ENCODE assay signal across 8 mouse cellular contexts in the genomic region with DNA sequence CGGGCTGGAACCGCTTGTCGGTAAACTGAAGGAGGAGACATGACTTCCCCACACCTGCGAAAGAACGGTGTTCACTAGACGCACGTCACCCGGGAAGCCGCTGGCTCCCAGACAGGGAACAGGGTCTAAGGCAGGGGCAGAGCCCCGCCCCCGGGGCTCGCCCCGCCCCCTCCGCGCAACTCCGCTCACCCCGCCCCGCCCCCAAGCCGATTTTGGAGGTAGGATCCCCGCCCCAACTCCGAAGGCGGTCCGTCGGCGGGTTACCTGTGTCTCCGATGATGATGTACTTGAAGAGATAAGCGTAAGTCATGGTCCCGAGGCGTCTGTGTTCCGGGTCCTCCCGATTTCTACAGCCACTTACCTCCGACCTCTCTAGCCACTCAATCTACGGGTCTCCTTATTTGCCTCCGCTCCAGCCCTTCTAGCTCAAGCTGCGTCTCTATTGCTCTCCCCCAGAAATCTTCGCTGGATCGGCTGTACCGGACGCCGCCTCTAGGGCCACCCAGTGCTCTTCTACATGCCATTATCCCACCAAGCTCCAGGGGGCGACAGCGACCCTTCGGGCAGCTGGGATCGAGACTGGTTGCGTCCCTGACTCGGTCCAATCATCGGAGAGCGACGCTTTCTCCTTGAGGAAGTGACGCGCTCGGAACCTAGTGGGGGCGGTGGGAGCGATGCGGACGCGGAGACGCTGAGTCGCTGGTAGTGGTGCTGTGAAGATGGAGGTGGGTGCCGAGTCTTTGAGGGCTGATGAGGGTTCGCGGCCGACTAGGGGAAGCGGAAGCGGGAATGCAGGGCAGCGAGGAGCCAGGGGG. TPM values are rescaled to one million over a fixed set of nuclear protein-coding genes. Genes with fewer than 3 reads are reported as not detected.
DNase-seq lines count a peak whose midpoint lies in the region; ATAC-seq lines count a peak whose summit lies in the region.

Gene Tox4, plus strand, starts transcription at position 215 of the 815 bp plus-strand sequence.
Gene Rab2b, minus strand, starts transcription at position 614 of the 815 bp plus-strand sequence.

- under 1% methylated on average over 65 of the region's 66 CpGs for WGBS in heart, embryonic 13.5 days
- 2% methylated on average over 66 of the region's 66 CpGs for WGBS in liver, embryonic 12.5 days (ENCODE audit: insufficient replicate concordance)
- under 1% methylated on average over 57 of the region's 66 CpGs for WGBS in stomach, embryonic 15.5 days

- H3K27ac ChIP-seq in brown adipose tissue, adult 24 weeks (replicated peaks; ENCODE audit: low read depth, low read length): peak within 1 kb of the TSS; percentile 76
- peak within 1 kb of the TSS; percentile 89 for H3K27ac ChIP-seq in heart, embryonic 13.5 days (replicated peaks)
- H3K27ac ChIP-seq in liver, embryonic 12.5 days: peak within 1 kb of the TSS; percentile 92
- peak within 1 kb of the TSS; percentile 89 for H3K27ac ChIP-seq in stomach, embryonic 15.5 days

- peak; percentile 91 for ATAC-seq in heart, embryonic 13.5 days (ENCODE audit: extremely low read depth, insufficient number of reproducible peaks, low FRiP score, low TSS enrichment)
- peak; percentile 98 for ATAC-seq in liver, embryonic 12.5 days
- peak; percentile 99 for ATAC-seq in stomach, embryonic 15.5 days (ENCODE audit: insufficient read depth, low FRiP score, low read depth)

- H3K4me1 ChIP-seq in brown adipose tissue, adult 24 weeks (ENCODE audit: control insufficient read depth, insufficient read depth, insufficient read length, low read length): no peaks in the 10 kb centered on the region
- peaks cover 26% of the 10 kb centered on the region for H3K4me1 ChIP-seq in heart, embryonic 13.5 days
- peaks cover 31% of the 10 kb centered on the region for H3K4me1 ChIP-seq in liver, embryonic 12.5 days
- H3K4me1 ChIP-seq in stomach, embryonic 15.5 days: 0 out of 2 replicates have a peak, but pooled peaks cover 3% of the 10 kb centered on the region

- H3K9me3 ChIP-seq in heart, embryonic 13.5 days: no peaks in the 10 kb centered on the region
- no peaks in the 10 kb centered on the region for H3K9me3 ChIP-seq in liver, embryonic 12.5 days (replicated peaks)
- no peaks in the 10 kb centered on the region for H3K9me3 ChIP-seq in stomach, embryonic 15.5 days

- H3K9ac ChIP-seq in heart, embryonic 13.5 days: peak within 1 kb of the TSS; percentile 94
- peak within 1 kb of the TSS; percentile 97 for H3K9ac ChIP-seq in liver, embryonic 12.5 days
- peak within 1 kb of the TSS; percentile 61 for H3K9ac ChIP-seq in stomach, embryonic 15.5 days

- H3K4me2 ChIP-seq in heart, embryonic 13.5 days: peak within 1 kb of the TSS; percentile 82
- H3K4me2 ChIP-seq in liver, embryonic 12.5 days: peak within 1 kb of the TSS; percentile 81
- H3K4me2 ChIP-seq in stomach, embryonic 15.5 days: peak within 1 kb of the TSS; percentile 65

- H3K4me3 ChIP-seq in brown adipose tissue, adult 24 weeks (ENCODE audit: insufficient read depth, low read depth, low read length): peak within 1 kb of the TSS; percentile 85
- H3K4me3 ChIP-seq in heart, embryonic 13.5 days: peak within 1 kb of the TSS; percentile 86
- H3K4me3 ChIP-seq in liver, embryonic 12.5 days: peak within 1 kb of the TSS; percentile 87
- peak within 1 kb of the TSS; percentile 94 for H3K4me3 ChIP-seq in stomach, embryonic 15.5 days (replicated peaks)

- DNase-seq in CD4-positive, CD25-positive, alpha-beta regulatory T cell, adult 2 months (ENCODE audit: low read depth, low spot score): peak; percentile 100
- peak; percentile 83 for DNase-seq in fat pad, adult 2 months (ENCODE audit: extremely low read depth, low read depth, low spot score)
- peak; percentile 98 for DNase-seq in kidney, postnatal 10 days
- DNase-seq in natural killer cell, adult 2 months (ENCODE audit: low spot score in 2 of 2): peak; percentile 99

- H3K27me3 ChIP-seq in heart, embryonic 13.5 days (replicated peaks): no peaks in the 10 kb centered on the region
- no peaks in the 10 kb centered on the region for H3K27me3 ChIP-seq in liver, embryonic 12.5 days (replicated peaks)
- H3K27me3 ChIP-seq in stomach, embryonic 15.5 days (replicated peaks): no peaks in the 10 kb centered on the region

- peaks cover 21% of the 10 kb centered on the region for H3K36me3 ChIP-seq in heart, embryonic 13.5 days
- H3K36me3 ChIP-seq in liver, embryonic 12.5 days: peaks cover 17% of the 10 kb centered on the region; the same call in 1 of the 2 replicates
- H3K36me3 ChIP-seq in stomach, embryonic 15.5 days: no peaks in the 10 kb centered on the region

RNA-seq across cellular contexts. Expression of gene Tox4, which starts in this region (rescaled TPM):
- 10.3 and 13.9 TPM in 2 replicates for polyA plus RNA-seq in brown adipose tissue, adult 24 weeks (2012; ENCODE audit: insufficient read depth, insufficient read length, missing spikeins)
- 32.6 and 40.4 TPM in 2 replicates for polyA plus RNA-seq in heart, embryonic 13.5 days (2015; fragmentation: Nextera tagmentation; extraction: Ambion mirVana)
- 26.5 and 26.7 TPM in 2 replicates for polyA plus RNA-seq in liver, embryonic 12.5 days (2016; fragmentation: Nextera tagmentation; extraction: Ambion mirVana)
- 35.5 and 43.1 TPM in 2 replicates for polyA plus RNA-seq in stomach, embryonic 15.5 days (2015; fragmentation: Nextera tagmentation; extraction: Ambion mirVana)

RNA-seq across cellular contexts. Expression of gene Rab2b, which starts in this region (rescaled TPM):
- 12.4 and 21.4 TPM in 2 replicates for polyA plus RNA-seq in brown adipose tissue, adult 24 weeks (2012; ENCODE audit: insufficient read depth, insufficient read length, missing spikeins)
- 13.9 and 16.7 TPM in 2 replicates for polyA plus RNA-seq in heart, embryonic 13.5 days (2015; fragmentation: Nextera tagmentation; extraction: Ambion mirVana)
- 4.6 TPM in 2 replicates for polyA plus RNA-seq in liver, embryonic 12.5 days (2016; fragmentation: Nextera tagmentation; extraction: Ambion mirVana)
- 17.3 and 17.4 TPM in 2 replicates for polyA plus RNA-seq in stomach, embryonic 15.5 days (2015; fragmentation: Nextera tagmentation; extraction: Ambion mirVana)

Comparison
In these comparisons a context has a peak if more than half of its experiments do, and no peak if none do; other contexts are left out.
1. Peak in every context shown above with its lines: DNase-seq, ATAC-seq, H3K4me3 ChIP-seq and H3K27ac ChIP-seq.